Comparison of ENCODE assay signal across 7 mouse cellular contexts in genomic region chr2:145336406-145336805, GRCm38 (mm10).
"Had no signal": no experiment of that assay in that cellular context is flagged by ENCODE, and none has a peak within 500 bp of the region (broad histone marks: within the 10 kb centered on the region; RNA-seq: fewer than 3 reads in every experiment).

No protein-coding gene starts in this region.

- ATAC-seq: liver, embryonic 12.5 days had no signal

- DNase-seq: kidney, postnatal 36 days; layer of hippocampus, adult 9-11 months; layer of hippocampus, postnatal 36 days; lung, postnatal 36 days; midbrain, embryonic 14.5 days; thymus, postnatal 4 days had no signal
